Mouse (Mus musculus): ENCODE data around the gene Wwc1.
"Not testable (repeated sequence)": the region's sequence is repeated elsewhere in the genome, so short reads cannot be mapped to it uniquely, and the experiment has no call there.

The Wwc1 gene

GRCm38 (mm10) chr11:35837156-35838126, 142.9 kb downstream of the Wwc1 start:
- no peak for DNase-seq (ENCODE audit: low spot score in 2 of 2)

GRCm38 (mm10) chr11:35834022-35834760, 146.1 kb downstream of the Wwc1 start, which contains the start of gene Rars:
Gene Rars (minus strand): TSS chr11:35834506.
- peak; percentile 92 for DNase-seq (ENCODE audit: low spot score in 2 of 2)

- DNase-seq (ENCODE audit: low spot score in 2 of 2) = no peak
Measured at GRCm38 (mm10) chr11:35833270-35833669, 147.1 kb downstream of the Wwc1 start.

- no peak for DNase-seq (ENCODE audit: low spot score in 2 of 2)
Measured at GRCm38 (mm10) chr11:35832139-35832538, 148.2 kb downstream of the Wwc1 start.

- no peak for DNase-seq (ENCODE audit: low spot score in 2 of 2)
Measured at GRCm38 (mm10) chr11:35827714-35828113, 152.6 kb downstream of the Wwc1 start.

- DNase-seq (ENCODE audit: low spot score in 2 of 2) = no peak
Measured at GRCm38 (mm10) chr11:35816316-35816715, 164.0 kb downstream of the Wwc1 start.

- no peak for DNase-seq (ENCODE audit: low spot score in 2 of 2)
Measured at GRCm38 (mm10) chr11:35811458-35811857, 168.9 kb downstream of the Wwc1 start.

GRCm38 (mm10) chr11:35801332-35801731, 179.0 kb downstream of the Wwc1 start:
- DNase-seq (ENCODE audit: low spot score in 2 of 2) = no peak

GRCm38 (mm10) chr11:35798874-35799273, 181.5 kb downstream of the Wwc1 start, which contains the start of gene Fbll1:
Gene Fbll1 (minus strand): TSS chr11:35798884.
- no peak for DNase-seq (ENCODE audit: low spot score in 2 of 2)

- no peak for DNase-seq (ENCODE audit: low spot score in 2 of 2)
Measured at GRCm38 (mm10) chr11:35798495-35798820, 181.9 kb downstream of the Wwc1 start.

GRCm38 (mm10) chr11:35797751-35798494, 182.4 kb downstream of the Wwc1 start:
- no peak for DNase-seq (ENCODE audit: low spot score in 2 of 2)

GRCm38 (mm10) chr11:35792800-35793199, 187.5 kb downstream of the Wwc1 start:
- DNase-seq (ENCODE audit: low spot score in 2 of 2) = not testable (repeated sequence)

GRCm38 (mm10) chr11:35788443-35788842, 191.9 kb downstream of the Wwc1 start:
- DNase-seq (ENCODE audit: low spot score in 2 of 2) = no peak

Data from spleen, postnatal 36 days (tissue).